Mouse (Mus musculus): ENCODE data around the gene Gm45837.

DNA sequence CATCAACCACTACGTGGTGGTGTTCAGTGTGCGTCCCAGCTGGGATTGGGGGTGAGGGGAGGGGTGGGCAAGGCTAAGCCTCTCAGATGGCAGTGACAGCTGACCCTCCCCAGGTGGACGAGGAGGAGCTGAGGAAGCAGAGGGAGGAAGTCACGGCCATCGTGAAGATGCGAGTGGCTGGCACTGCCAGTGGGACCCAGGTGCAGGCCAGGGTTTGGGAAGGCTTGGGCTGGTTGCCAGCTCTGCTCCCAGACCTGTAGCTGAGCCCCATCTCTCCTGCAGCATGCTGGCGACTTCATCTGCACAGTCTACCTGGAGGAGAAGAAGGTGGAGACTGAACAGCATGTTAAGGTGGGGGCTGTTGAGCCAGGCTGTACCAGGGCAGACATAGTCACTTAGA is 9.2 kb upstream of the Gm45837 start:
- TF ChIP-seq HCFC1 (IDR thresholded peaks at IDR 0.05; ENCODE audit: borderline replicate concordance, insufficient read depth, low read length), result no peak
- TF ChIP-seq CHD2 (IDR thresholded peaks at IDR 0.05; ENCODE audit: low read depth, low read length), result no peak
- TF ChIP-seq MAFK (IDR thresholded peaks at IDR 0.05; ENCODE audit: insufficient read depth, low read depth, low read length), result no peak
- no peak for TF ChIP-seq ZNF384 (IDR thresholded peaks at IDR 0.05; ENCODE audit: low read depth, low read length)
- no peak for TF ChIP-seq ZC3H11A (IDR thresholded peaks at IDR 0.05; ENCODE audit: borderline replicate concordance, low read depth, low read length)

All from ES-E14 (cell line).